Mouse (Mus musculus): ENCODE data around the gene Gm5737. TPM values are rescaled to one million over a fixed set of nuclear protein-coding genes. Genes with fewer than 3 reads are reported as not detected.

Gene Gm5737
- polyA plus RNA-seq, 1 experiment: not detected

GRCm38 (mm10) chr7:120819386-120819785 lies 7.2 kb downstream of the Gm5737 start:
- 87% methylated on average over 4 of the region's 4 CpGs for WGBS
- H3K27ac ChIP-seq (ENCODE audit: control insufficient read depth, insufficient read depth, low read depth, low read length, poor library complexity): no peak overlapping the region
- TF ChIP-seq CTCF (IDR thresholded peaks at IDR 0.05; ENCODE audit: control insufficient read depth, insufficient read depth, low read length) (no peak), POLR2A (IDR thresholded peaks at IDR 0.05; ENCODE audit: borderline replicate concordance, control insufficient read depth, low read depth, low read length) (no peak)
- no peaks in the 10 kb centered on the region for H3K4me1 ChIP-seq (ENCODE audit: control insufficient read depth, insufficient read depth, low read length)
- H3K4me3 ChIP-seq (replicated peaks; ENCODE audit: control insufficient read depth, low read depth, low read length): no peak overlapping the region

GRCm38 (mm10) chr7:120823248-120823647 lies 11.1 kb downstream of the Gm5737 start:
- no peak overlapping the region for H3K4me3 ChIP-seq (replicated peaks; ENCODE audit: control insufficient read depth, low read depth, low read length)
- H3K27ac ChIP-seq (ENCODE audit: control insufficient read depth, insufficient read depth, low read depth, low read length, poor library complexity): no peak overlapping the region
- TF ChIP-seq CTCF (IDR thresholded peaks at IDR 0.05; ENCODE audit: control insufficient read depth, insufficient read depth, low read length) (peak; percentile 88), POLR2A (IDR thresholded peaks at IDR 0.05; ENCODE audit: borderline replicate concordance, control insufficient read depth, low read depth, low read length) (no peak)
- no peaks in the 10 kb centered on the region for H3K4me1 ChIP-seq (ENCODE audit: control insufficient read depth, insufficient read depth, low read length)
- WGBS: 16% methylated on average over 5 of the region's 5 CpGs

GRCm38 (mm10) chr7:120825097-120825496 lies 12.9 kb downstream of the Gm5737 start:
- WGBS: 50% methylated on average over 2 of the region's 2 CpGs
- no peak overlapping the region for H3K4me3 ChIP-seq (replicated peaks; ENCODE audit: control insufficient read depth, low read depth, low read length)
- H3K4me1 ChIP-seq (ENCODE audit: control insufficient read depth, insufficient read depth, low read length): no peaks in the 10 kb centered on the region
- TF ChIP-seq CTCF (IDR thresholded peaks at IDR 0.05; ENCODE audit: control insufficient read depth, insufficient read depth, low read length) (no peak), POLR2A (IDR thresholded peaks at IDR 0.05; ENCODE audit: borderline replicate concordance, control insufficient read depth, low read depth, low read length) (no peak)
- no peak overlapping the region for H3K27ac ChIP-seq (ENCODE audit: control insufficient read depth, insufficient read depth, low read depth, low read length, poor library complexity)

- H3K4me3 ChIP-seq (replicated peaks; ENCODE audit: control insufficient read depth, low read depth, low read length): no peak overlapping the region
- H3K27ac ChIP-seq (ENCODE audit: control insufficient read depth, insufficient read depth, low read depth, low read length, poor library complexity): no peak overlapping the region
- peaks cover 2% of the 10 kb centered on the region; the same call in 1 of the 2 replicates for H3K4me1 ChIP-seq (ENCODE audit: control insufficient read depth, insufficient read depth, low read length)
- 23% methylated on average over 3 of the region's 3 CpGs for WGBS
- TF ChIP-seq POLR2A (IDR thresholded peaks at IDR 0.05; ENCODE audit: borderline replicate concordance, control insufficient read depth, low read depth, low read length): no peak
- TF ChIP-seq CTCF (IDR thresholded peaks at IDR 0.05; ENCODE audit: control insufficient read depth, insufficient read depth, low read length): peak; percentile 78
Measured at GRCm38 (mm10) chr7:120826408-120826807, 14.2 kb downstream of the Gm5737 start.

- TF ChIP-seq POLR2A (IDR thresholded peaks at IDR 0.05; ENCODE audit: borderline replicate concordance, control insufficient read depth, low read depth, low read length): no peak
- 0 out of 2 replicates have a peak, but pooled peaks have one; percentile 11 for TF ChIP-seq CTCF (IDR thresholded peaks at IDR 0.05; ENCODE audit: control insufficient read depth, insufficient read depth, low read length)
- Histone ChIP-seq H3K27ac (ENCODE audit: control insufficient read depth, insufficient read depth, low read depth, low read length, poor library complexity) (peak overlapping the region; percentile 18; the same call in 1 of the 2 replicates), H3K4me1 (ENCODE audit: control insufficient read depth, insufficient read depth, low read length) (peaks cover 2% of the 10 kb centered on the region; the same call in 1 of the 2 replicates), H3K4me3 (replicated peaks; ENCODE audit: control insufficient read depth, low read depth, low read length) (peak overlapping the region; percentile 80)
- WGBS: under 1% methylated on average over 46 of the region's 46 CpGs
Measured at GRCm38 (mm10) chr7:120830431-120831381, 18.5 kb downstream of the Gm5737 start.

GRCm38 (mm10) chr7:120834426-120834825 lies 22.3 kb downstream of the Gm5737 start:
- peak overlapping the region; percentile 87 for H3K4me3 ChIP-seq (replicated peaks; ENCODE audit: control insufficient read depth, low read depth, low read length)

GRCm38 (mm10) chr7:120834863-120835372 lies 22.8 kb downstream of the Gm5737 start:
- Histone ChIP-seq H3K4me1 (ENCODE audit: control insufficient read depth, insufficient read depth, low read length) (peaks cover 2% of the 10 kb centered on the region; the same call in 1 of the 2 replicates), H3K4me3 (replicated peaks; ENCODE audit: control insufficient read depth, low read depth, low read length) (peak overlapping the region; percentile 87), H3K27ac (ENCODE audit: control insufficient read depth, insufficient read depth, low read depth, low read length, poor library complexity) (peak overlapping the region; percentile 45; the same call in 1 of the 2 replicates)
- TF ChIP-seq CTCF (IDR thresholded peaks at IDR 0.05; ENCODE audit: control insufficient read depth, insufficient read depth, low read length) (no peak), POLR2A (IDR thresholded peaks at IDR 0.05; ENCODE audit: borderline replicate concordance, control insufficient read depth, low read depth, low read length) (no peak)
- WGBS: under 1% methylated on average over 14 of the region's 14 CpGs

More at GRCm38 (mm10) chr7:120834426-120834825, 22.3 kb downstream of the Gm5737 start:
- no peak for TF ChIP-seq POLR2A (IDR thresholded peaks at IDR 0.05; ENCODE audit: borderline replicate concordance, control insufficient read depth, low read depth, low read length)
- no peak for TF ChIP-seq CTCF (IDR thresholded peaks at IDR 0.05; ENCODE audit: control insufficient read depth, insufficient read depth, low read length)
- 7% methylated on average over 6 of the region's 6 CpGs for whole genome bisulfite sequencing
- H3K27ac ChIP-seq (ENCODE audit: control insufficient read depth, insufficient read depth, low read depth, low read length, poor library complexity): no peak overlapping the region
- peaks cover 2% of the 10 kb centered on the region; the same call in 1 of the 2 replicates for H3K4me1 ChIP-seq (ENCODE audit: control insufficient read depth, insufficient read depth, low read length)

Data from bone marrow, adult 2 months (tissue).